ENCODE assay signal across 10 mouse cellular contexts in genomic region chr19:20601739-20602138, GRCm38 (mm10).
DNase-seq lines count a peak whose midpoint lies in the region; ATAC-seq and TF ChIP-seq lines count a peak whose summit lies in the region.
"Had no signal": no experiment of that assay in that cellular context is flagged by ENCODE, and none has a peak within 500 bp of the region (broad histone marks: within the 10 kb centered on the region; RNA-seq: fewer than 3 reads in every experiment).

No protein-coding gene starts in this region.

- H3K79me2 ChIP-seq in liver, adult 2 months (ENCODE audit: control insufficient read depth, insufficient read depth, low read length): 0 out of 2 replicates have a peak, but pooled peaks cover 5% of the 10 kb centered on the region

- H3K4me3 ChIP-seq in heart, embryonic 16.5 days (ENCODE audit: low read length): peak overlapping the region; percentile 31; the same call in 1 of the 2 replicates
- H3K4me3 ChIP-seq in liver, adult 2 months (ENCODE audit: insufficient read depth, low read depth, low read length): peak overlapping the region; percentile 48
- no peak overlapping the region for H3K4me3 ChIP-seq in forebrain, embryonic 14.5 days (ENCODE audit: low read depth, low read length)
- H3K4me3 ChIP-seq: embryonic facial prominence, embryonic 12.5 days; neural tube, embryonic 13.5 days had no signal

- no peak overlapping the region for H3K9ac ChIP-seq in heart, embryonic 16.5 days (ENCODE audit: low read length)
- H3K9ac ChIP-seq in liver, adult 2 months (ENCODE audit: low read depth, low read length): peak overlapping the region; percentile 55
- H3K9ac ChIP-seq in forebrain, embryonic 14.5 days (ENCODE audit: low read length): no peak overlapping the region
- H3K9ac ChIP-seq: embryonic facial prominence, embryonic 12.5 days; neural tube, embryonic 13.5 days had no signal

- no peaks in the 10 kb centered on the region for H3K36me3 ChIP-seq in heart, embryonic 16.5 days (ENCODE audit: control insufficient read depth, insufficient read depth)
- H3K36me3 ChIP-seq in liver, adult 2 months (ENCODE audit: control insufficient read depth, insufficient read depth, low read length): peaks cover 2% of the 10 kb centered on the region; the same call in 1 of the 2 replicates
- no peaks in the 10 kb centered on the region for H3K36me3 ChIP-seq in forebrain, embryonic 14.5 days (ENCODE audit: control insufficient read depth, insufficient read depth, low read length)
- H3K36me3 ChIP-seq: embryonic facial prominence, embryonic 12.5 days; neural tube, embryonic 13.5 days had no signal

- H3K27ac ChIP-seq in heart, embryonic 16.5 days (ENCODE audit: low read length): no peak overlapping the region
- H3K27ac ChIP-seq in liver, adult 2 months (replicated peaks; ENCODE audit: insufficient read depth, low read depth, low read length): peak overlapping the region; percentile 57
- H3K27ac ChIP-seq in forebrain, embryonic 14.5 days (ENCODE audit: low read depth, low read length): no peak overlapping the region
- H3K27ac ChIP-seq: embryonic facial prominence, embryonic 12.5 days; neural tube, embryonic 13.5 days had no signal

- 52% methylated on average over 3 of the region's 3 CpGs for WGBS in heart, embryonic 16.5 days
- 19% methylated on average over 3 of the region's 3 CpGs for WGBS in liver, adult 2 months
- 71% methylated on average over 3 of the region's 3 CpGs for WGBS in forebrain, embryonic 14.5 days

- peak overlapping the region; percentile 51 for H3K4me2 ChIP-seq in heart, embryonic 16.5 days (ENCODE audit: low read depth, low read length)
- no peak overlapping the region for H3K4me2 ChIP-seq in forebrain, embryonic 14.5 days (ENCODE audit: low read length)
- H3K4me2 ChIP-seq: embryonic facial prominence, embryonic 12.5 days; neural tube, embryonic 13.5 days had no signal

- ATAC-seq in heart, embryonic 16.5 days (replicated peaks; ENCODE audit: extremely low read depth, insufficient read depth, low FRiP score): 0 out of 2 replicates have a peak, but pooled peaks have one; percentile 32
- no peak for ATAC-seq in forebrain, embryonic 14.5 days

- H3K4me1 ChIP-seq in heart, embryonic 16.5 days (ENCODE audit: control insufficient read depth, insufficient read depth, low read length): no peaks in the 10 kb centered on the region
- peaks cover 16% of the 10 kb centered on the region for H3K4me1 ChIP-seq in liver, adult 2 months (ENCODE audit: control insufficient read depth, insufficient read depth, low read length)
- no peaks in the 10 kb centered on the region for H3K4me1 ChIP-seq in forebrain, embryonic 14.5 days (ENCODE audit: control insufficient read depth, insufficient read depth, low read length)
- H3K4me1 ChIP-seq: embryonic facial prominence, embryonic 12.5 days; neural tube, embryonic 13.5 days had no signal

- peak; percentile 91 for TF ChIP-seq POLR2A in liver, adult 2 months (IDR thresholded peaks at IDR 0.05; ENCODE audit: extremely low read depth, insufficient read depth, low read length)

- DNase-seq in gastrocnemius, adult 18-20 months (ENCODE audit: low spot score): peak; percentile 6
- DNase-seq in gastrocnemius, postnatal 25 days: no peak
- DNase-seq in liver, adult 2 months (ENCODE audit: extremely low read depth, low read depth, low spot score): peak; percentile 96
- peak; percentile 48 for DNase-seq in retina, embryonic 14.5 days (ENCODE audit: low spot score)
- DNase-seq in adipocyte (ENCODE audit: low spot score) (no peak), MN1 (ENCODE audit: low spot score) (no peak)
- no peak for DNase-seq in forebrain, embryonic 14.5 days (ENCODE audit: low spot score)

- H3K27me3 ChIP-seq in heart, embryonic 16.5 days (ENCODE audit: control insufficient read depth, insufficient read depth, low read length): no peaks in the 10 kb centered on the region
- no peaks in the 10 kb centered on the region for H3K27me3 ChIP-seq in liver, adult 2 months (ENCODE audit: control insufficient read depth, insufficient read depth, low read length)
- no peaks in the 10 kb centered on the region for H3K27me3 ChIP-seq in forebrain, embryonic 14.5 days (replicated peaks; ENCODE audit: control insufficient read depth, insufficient read depth, low read length)
- H3K27me3 ChIP-seq: embryonic facial prominence, embryonic 12.5 days; neural tube, embryonic 13.5 days had no signal

- H3K9me3 ChIP-seq in heart, embryonic 16.5 days (replicated peaks; ENCODE audit: control insufficient read depth, low read length): no peaks in the 10 kb centered on the region
- H3K9me3 ChIP-seq in forebrain, embryonic 14.5 days (replicated peaks; ENCODE audit: control insufficient read depth, low read length): no peaks in the 10 kb centered on the region
- H3K9me3 ChIP-seq: embryonic facial prominence, embryonic 12.5 days; neural tube, embryonic 13.5 days had no signal

- no peak for TF ChIP-seq CTCF in liver, adult 2 months (IDR thresholded peaks at IDR 0.05; ENCODE audit: low read depth, low read length)

Comparison
In these comparisons a context has a peak if more than half of its experiments do, and no peak if none do; other contexts are left out.
1. DNase-seq: peak in gastrocnemius, adult 18-20 months (single experiment), liver, adult 2 months (single experiment) and retina, embryonic 14.5 days (single experiment); none in gastrocnemius, postnatal 25 days (single experiment), adipocyte (single experiment), MN1 (single experiment) and forebrain, embryonic 14.5 days (single experiment).